Mouse (Mus musculus) bone marrow macrophage, adult 2 months (primary cell): ENCODE results near the gene Eaf1.

Source experiments
- CTCF ChIP-seq: IDR thresholded peaks from 2 replicates; pipeline ENCODE4 v1.5.1; 2012; ENCODE audit warnings: low read depth, mild to moderate bottlenecking, low read length, moderate library complexity
- POLR2A ChIP-seq: IDR thresholded peaks from 2 replicates; pipeline ENCODE4 v1.6.1; 2012; ENCODE audit warnings: mild to moderate bottlenecking, low read depth, low read length, borderline replicate concordance

DNA sequence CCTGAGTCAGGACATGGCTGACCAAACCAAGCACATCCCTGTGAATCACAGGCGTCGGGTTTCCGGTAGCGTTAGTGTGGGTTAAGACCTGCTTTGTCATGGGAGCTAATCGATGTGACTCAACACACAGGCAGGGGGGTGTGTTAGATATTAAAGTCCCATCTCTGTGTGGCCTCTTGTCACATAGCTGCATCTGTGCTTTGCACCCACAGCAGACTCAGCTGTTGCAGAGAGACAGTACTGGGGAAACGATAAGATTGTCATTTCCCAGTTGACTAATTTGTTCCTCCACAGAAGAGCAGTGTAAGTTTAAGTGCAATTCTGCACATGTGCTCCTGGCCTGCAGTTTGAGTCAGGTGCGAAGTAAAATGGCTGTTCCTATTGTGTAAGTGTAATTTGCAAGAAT, 2.0 kb downstream of the Eaf1 start:
- TF ChIP-seq CTCF: no peak
- TF ChIP-seq POLR2A: no peak
